Mouse (Mus musculus): Measurements from ENCODE around the gene Snupn. TPM values are rescaled to one million over a fixed set of nuclear protein-coding genes. Genes with fewer than 3 reads are reported as not detected.
"Not testable (repeated sequence)": the region's sequence is repeated elsewhere in the genome, so short reads cannot be mapped to it uniquely, and the experiment has no call there.

Gene Snupn
- 28.3 and 29.6 TPM in 2 replicates for polyA plus RNA-seq (2015; fragmentation: Nextera tagmentation; extraction: Ambion mirVana)

DNA sequence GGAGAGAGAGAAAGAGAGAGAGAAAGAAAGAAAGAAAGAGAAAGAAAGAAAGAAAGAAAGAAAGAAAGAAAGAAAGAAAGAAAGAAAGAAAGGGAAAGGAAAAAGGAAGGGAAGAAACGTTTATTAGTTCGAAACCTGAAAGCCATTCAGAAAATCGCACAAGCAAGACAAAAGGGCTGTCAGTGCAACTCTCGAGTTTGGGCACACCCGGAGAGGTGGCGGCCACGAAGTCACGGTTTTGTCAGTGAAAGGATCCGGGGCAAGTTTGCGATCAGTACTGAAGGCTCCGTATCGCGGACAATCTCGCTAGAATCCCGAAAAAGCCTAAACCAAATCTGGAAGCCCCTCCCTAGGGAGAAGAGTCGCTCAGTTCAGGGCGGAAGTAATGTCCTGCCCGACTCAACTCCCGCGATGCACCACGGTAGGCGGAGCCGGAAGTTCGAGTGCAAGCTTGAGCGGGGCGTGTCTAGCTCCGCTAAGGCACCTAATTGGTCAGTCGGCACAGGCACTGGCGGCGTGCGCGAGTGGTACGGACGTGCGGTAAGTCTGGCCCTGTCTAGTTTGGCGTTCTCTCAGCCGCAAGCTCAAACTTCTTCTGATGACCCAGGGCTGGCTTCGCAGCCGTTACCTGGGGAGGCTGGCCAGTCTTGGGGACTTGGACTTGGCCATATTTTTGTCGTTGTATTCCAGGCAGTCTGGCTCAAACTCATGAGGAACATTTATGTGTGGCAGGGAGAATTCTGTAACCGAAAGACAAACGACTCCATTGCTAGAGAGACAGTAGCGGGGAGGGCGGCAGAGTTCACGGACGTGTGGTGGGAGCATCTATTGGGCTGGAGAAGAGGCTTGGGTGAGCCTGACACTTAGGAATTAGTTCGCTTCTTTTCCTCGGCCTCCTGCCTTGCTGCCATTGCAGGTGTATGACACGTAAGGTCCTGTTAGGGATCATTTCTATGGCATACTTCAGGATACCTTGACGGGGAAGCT, at the start of gene Snupn:
TSS of gene Snupn (plus strand) at position 465 of the 987 bp plus-strand sequence.
- ATAC-seq (ENCODE audit: low FRiP score) = peak; percentile 100
- peak within 1 kb of the TSS; percentile 67 for H3K4me3 ChIP-seq (replicated peaks)
- H3K4me1 ChIP-seq = peaks cover 16% of the 10 kb centered on the region
- peak within 1 kb of the TSS; percentile 86 for H3K4me2 ChIP-seq
- H3K9ac ChIP-seq (replicated peaks) = peak within 1 kb of the TSS; percentile 77
- no peaks in the 10 kb centered on the region for H3K9me3 ChIP-seq (replicated peaks)
- no peaks in the 10 kb centered on the region for H3K36me3 ChIP-seq
- no peaks in the 10 kb centered on the region for H3K27me3 ChIP-seq (replicated peaks)
- peak within 1 kb of the TSS; percentile 87 for H3K27ac ChIP-seq (replicated peaks)
- WGBS = under 1% methylated on average over 50 of the region's 50 CpGs

DNA sequence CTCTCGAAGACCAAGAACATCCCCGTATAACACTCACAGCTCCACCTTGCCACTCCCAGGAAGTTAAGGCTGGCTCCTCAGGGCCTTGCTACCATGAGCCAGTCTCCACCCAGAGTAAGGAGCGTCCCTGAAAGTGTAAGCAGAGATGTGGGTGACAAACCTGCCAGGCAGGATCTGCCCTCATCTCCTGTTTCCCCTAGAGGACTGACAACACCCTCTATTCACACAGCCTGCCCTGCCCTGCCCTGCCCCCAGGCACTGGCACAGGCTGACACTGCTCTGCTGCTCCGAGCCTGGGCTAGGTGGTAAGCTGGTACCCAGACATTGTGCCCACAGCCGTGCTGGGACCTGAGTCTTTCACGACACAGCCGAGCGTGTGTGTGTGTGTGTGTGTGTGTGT, 49.5 kb upstream of the Snupn start:
- Histone ChIP-seq H3K4me1 (no peaks in the 10 kb centered on the region), H3K27ac (replicated peaks) (no peak overlapping the region), H3K4me3 (replicated peaks) (no peak overlapping the region), H3K9me3 (replicated peaks) (no peaks in the 10 kb centered on the region), H3K4me2 (no peak overlapping the region), H3K9ac (replicated peaks) (no peak overlapping the region), H3K36me3 (no peaks in the 10 kb centered on the region), H3K27me3 (replicated peaks) (no peaks in the 10 kb centered on the region)
- ATAC-seq (ENCODE audit: low FRiP score) = no peak
- WGBS = 75% methylated on average over 8 of the region's 8 CpGs

GRCm38 (mm10) chr9:56903662-56904061, 47.0 kb upstream of the Snupn start:
- no peaks in the 10 kb centered on the region for H3K27me3 ChIP-seq (replicated peaks)
- ATAC-seq (ENCODE audit: low FRiP score) = no peak
- H3K36me3 ChIP-seq = no peaks in the 10 kb centered on the region
- WGBS = 77% methylated on average over 3 of the region's 3 CpGs
- no peak overlapping the region for H3K9ac ChIP-seq (replicated peaks)
- no peak overlapping the region for H3K27ac ChIP-seq (replicated peaks)
- H3K9me3 ChIP-seq (replicated peaks) = no peaks in the 10 kb centered on the region
- H3K4me1 ChIP-seq = no peaks in the 10 kb centered on the region
- no peak overlapping the region for H3K4me2 ChIP-seq
- no peak overlapping the region for H3K4me3 ChIP-seq (replicated peaks)

DNA sequence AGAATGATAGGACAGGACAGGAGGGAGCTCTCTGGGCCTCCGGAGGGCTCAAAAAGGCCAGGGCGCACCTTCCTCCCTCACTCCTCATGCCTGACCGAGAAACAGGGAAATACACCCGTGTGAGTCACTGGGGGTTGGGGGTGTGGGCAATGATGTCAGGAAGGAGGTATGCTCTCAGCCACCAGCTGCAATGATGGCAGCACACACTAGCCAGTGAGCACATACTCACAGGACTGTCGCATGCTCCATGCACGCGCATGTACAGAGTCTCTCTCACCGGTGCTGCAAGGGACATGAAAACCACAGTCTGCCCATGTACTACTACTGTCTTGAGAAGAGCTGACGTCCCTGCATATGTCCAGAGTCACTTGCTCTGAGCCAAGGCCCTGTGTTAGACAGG, 43.1 kb upstream of the Snupn start:
- Histone ChIP-seq H3K27me3 (replicated peaks) (no peaks in the 10 kb centered on the region), H3K9me3 (replicated peaks) (no peaks in the 10 kb centered on the region), H3K9ac (replicated peaks) (no peak overlapping the region), H3K4me1 (no peaks in the 10 kb centered on the region), H3K4me3 (replicated peaks) (no peak overlapping the region), H3K4me2 (no peak overlapping the region), H3K36me3 (no peaks in the 10 kb centered on the region), H3K27ac (replicated peaks) (no peak overlapping the region)
- 91% methylated on average over 9 of the region's 9 CpGs for WGBS
- no peak for ATAC-seq (ENCODE audit: low FRiP score)

- ATAC-seq (ENCODE audit: low FRiP score); H3K27me3 ChIP-seq (replicated peaks); H3K4me1 ChIP-seq; H3K4me3 ChIP-seq (replicated peaks); H3K9ac ChIP-seq (replicated peaks); H3K27ac ChIP-seq (replicated peaks); H3K4me2 ChIP-seq; H3K9me3 ChIP-seq (replicated peaks); H3K36me3 ChIP-seq: not testable (repeated sequence)
- WGBS = 38% methylated on average over 4 of the region's 4 CpGs
Observed at GRCm38 (mm10) chr9:56909991-56910390, 40.7 kb upstream of the Snupn start.

- Histone ChIP-seq H3K27me3 (replicated peaks) (no peaks in the 10 kb centered on the region), H3K36me3 (no peaks in the 10 kb centered on the region), H3K4me2 (no peak overlapping the region), H3K9ac (replicated peaks) (no peak overlapping the region), H3K4me3 (replicated peaks) (no peak overlapping the region), H3K27ac (replicated peaks) (no peak overlapping the region), H3K4me1 (no peaks in the 10 kb centered on the region), H3K9me3 (replicated peaks) (no peaks in the 10 kb centered on the region)
- no peak for ATAC-seq (ENCODE audit: low FRiP score)
- WGBS = 68% methylated on average over 1 of the region's 1 CpGs
Observed at GRCm38 (mm10) chr9:56911017-56911416, 39.7 kb upstream of the Snupn start.

DNA sequence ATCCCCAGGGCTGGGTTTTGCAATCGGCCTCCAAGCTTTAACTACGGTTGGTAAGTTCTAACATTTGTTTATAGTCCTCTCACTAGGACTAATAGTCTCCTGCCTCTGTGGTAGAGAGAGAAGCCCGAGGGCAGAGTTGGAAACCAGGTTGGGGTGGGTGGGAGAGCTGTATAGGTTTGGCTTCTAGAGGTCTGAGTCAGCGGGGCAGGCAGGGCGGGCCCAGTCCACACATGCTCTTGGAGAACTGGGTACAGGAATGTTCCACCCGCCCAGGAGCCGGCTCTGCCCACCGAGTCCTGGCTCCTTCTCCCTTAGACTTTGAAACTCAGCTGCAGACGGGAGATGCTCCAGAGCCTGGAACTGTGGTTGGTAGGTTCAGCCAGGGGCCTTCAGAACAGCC, 36.7 kb upstream of the Snupn start:
- Histone ChIP-seq H3K27ac (replicated peaks) (no peak overlapping the region), H3K4me1 (no peaks in the 10 kb centered on the region), H3K9ac (replicated peaks) (no peak overlapping the region), H3K4me2 (no peak overlapping the region), H3K9me3 (replicated peaks) (no peaks in the 10 kb centered on the region), H3K27me3 (replicated peaks) (no peaks in the 10 kb centered on the region), H3K4me3 (replicated peaks) (no peak overlapping the region), H3K36me3 (no peaks in the 10 kb centered on the region)
- no peak for ATAC-seq (ENCODE audit: low FRiP score)
- 87% methylated on average over 9 of the region's 9 CpGs for WGBS

GRCm38 (mm10) chr9:56915116-56915515, 35.6 kb upstream of the Snupn start:
- Histone ChIP-seq H3K4me3 (replicated peaks) (no peak overlapping the region), H3K4me1 (no peaks in the 10 kb centered on the region), H3K36me3 (no peaks in the 10 kb centered on the region), H3K27ac (replicated peaks) (no peak overlapping the region), H3K9ac (replicated peaks) (no peak overlapping the region), H3K4me2 (no peak overlapping the region), H3K27me3 (replicated peaks) (no peaks in the 10 kb centered on the region), H3K9me3 (replicated peaks) (no peaks in the 10 kb centered on the region)
- ATAC-seq (ENCODE audit: low FRiP score) = no peak
- 67% methylated on average over 1 of the region's 1 CpGs for WGBS

- no peaks in the 10 kb centered on the region for H3K27me3 ChIP-seq (replicated peaks)
- ATAC-seq (ENCODE audit: low FRiP score) = no peak
- H3K9me3 ChIP-seq (replicated peaks) = no peaks in the 10 kb centered on the region
- no peak overlapping the region for H3K4me2 ChIP-seq
- H3K36me3 ChIP-seq = no peaks in the 10 kb centered on the region
- no peaks in the 10 kb centered on the region for H3K4me1 ChIP-seq
- no peak overlapping the region for H3K27ac ChIP-seq (replicated peaks)
- no peak overlapping the region for H3K9ac ChIP-seq (replicated peaks)
- WGBS = 81% methylated on average over 5 of the region's 5 CpGs
- H3K4me3 ChIP-seq (replicated peaks) = no peak overlapping the region
Observed at GRCm38 (mm10) chr9:56915695-56916410, 34.8 kb upstream of the Snupn start.

GRCm38 (mm10) chr9:56917131-56917530, 33.5 kb upstream of the Snupn start:
- no peaks in the 10 kb centered on the region for H3K36me3 ChIP-seq
- no peak overlapping the region for H3K27ac ChIP-seq (replicated peaks)
- WGBS = 95% methylated on average over 2 of the region's 2 CpGs
- no peak overlapping the region for H3K9ac ChIP-seq (replicated peaks)
- no peaks in the 10 kb centered on the region for H3K9me3 ChIP-seq (replicated peaks)
- H3K4me1 ChIP-seq = no peaks in the 10 kb centered on the region
- no peak overlapping the region for H3K4me2 ChIP-seq
- no peak for ATAC-seq (ENCODE audit: low FRiP score)
- no peaks in the 10 kb centered on the region for H3K27me3 ChIP-seq (replicated peaks)
- H3K4me3 ChIP-seq (replicated peaks) = no peak overlapping the region

DNA sequence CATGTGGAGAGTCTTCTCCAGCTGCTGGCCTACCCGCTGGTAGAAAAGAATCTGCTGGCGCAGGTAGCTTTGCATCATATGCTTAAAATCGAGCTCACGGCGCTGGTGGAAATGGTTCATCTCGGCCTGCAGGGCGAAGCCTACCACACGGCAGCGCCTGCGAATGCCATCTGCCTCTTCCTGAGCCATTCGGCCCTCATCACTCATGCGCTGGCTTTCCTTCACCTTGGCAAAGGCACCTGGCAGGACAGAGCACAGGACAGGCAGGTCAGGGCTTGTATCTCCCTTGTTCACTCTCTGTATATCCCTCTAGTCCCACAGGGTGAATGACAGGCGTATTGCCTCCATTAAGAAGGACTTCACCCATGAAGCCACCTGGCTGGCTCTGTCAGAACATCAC, 32.2 kb upstream of the Snupn start:
- Histone ChIP-seq H3K4me3 (replicated peaks) (no peak overlapping the region), H3K36me3 (no peaks in the 10 kb centered on the region), H3K4me1 (peaks cover under 1% of the 10 kb centered on the region; the same call in 1 of the 2 replicates), H3K4me2 (no peak overlapping the region), H3K9me3 (replicated peaks) (no peaks in the 10 kb centered on the region), H3K27me3 (replicated peaks) (no peaks in the 10 kb centered on the region), H3K9ac (replicated peaks) (no peak overlapping the region), H3K27ac (replicated peaks) (no peak overlapping the region)
- ATAC-seq (ENCODE audit: low FRiP score) = no peak
- WGBS = 96% methylated on average over 13 of the region's 13 CpGs

GRCm38 (mm10) chr9:56922746-56923145, 27.9 kb upstream of the Snupn start:
- Histone ChIP-seq H3K4me1 (peaks cover 39% of the 10 kb centered on the region), H3K9me3 (replicated peaks) (no peaks in the 10 kb centered on the region), H3K9ac (replicated peaks) (no peak overlapping the region), H3K27me3 (replicated peaks) (no peaks in the 10 kb centered on the region), H3K36me3 (no peaks in the 10 kb centered on the region), H3K4me2 (no peak overlapping the region; the same call in 1 of the 2 replicates), H3K27ac (replicated peaks) (no peak overlapping the region), H3K4me3 (replicated peaks) (no peak overlapping the region)
- ATAC-seq (ENCODE audit: low FRiP score) = no peak
- 91% methylated on average over 4 of the region's 4 CpGs for WGBS
